Mouse (Mus musculus): ENCODE measurements around the gene Gjc1. TPM values are rescaled to one million over a fixed set of nuclear protein-coding genes. Genes with fewer than 3 reads are reported as not detected.

Gjc1 gene
- total and polyA plus RNA-seq, 3 experiments: 1.8 to 20.6 (median 12.9) TPM

Other genes starting within 250 kb of the Gjc1 start
- gene Gm11627, start 240.2 kb downstream of the Gjc1 start, total RNA-seq (2021): under 1 TPM in 1 of 2 experiments, not detected in 1; 0.52 TPM
- not detected in 2 replicates for gene Gm11627, start 240.2 kb downstream of the Gjc1 start, polyA plus RNA-seq (2012; rRNA removed)
- gene Fzd2, start 215.3 kb downstream of the Gjc1 start, total RNA-seq (2021): 1 to 10 TPM; 2.0 to 9.3 TPM
- 22.8 and 23.1 TPM in 2 replicates for gene Fzd2, start 215.3 kb downstream of the Gjc1 start, polyA plus RNA-seq (2012; rRNA removed)
- not detected for gene Meioc, start 156.0 kb downstream of the Gjc1 start, total RNA-seq (2021)
- not detected in 2 replicates for gene Meioc, start 156.0 kb downstream of the Gjc1 start, polyA plus RNA-seq (2012; rRNA removed)
- gene Ccdc43, start 121.9 kb downstream of the Gjc1 start, total RNA-seq (2021): 10 to 100 TPM; 22.9 to 32.8 TPM
- gene Ccdc43, start 121.9 kb downstream of the Gjc1 start, polyA plus RNA-seq (2012; rRNA removed): 3.3 and 3.5 TPM in 2 replicates
- 1 to 10 TPM; 2.9 to 3.4 TPM for gene Adam11, start 58.3 kb downstream of the Gjc1 start, total RNA-seq (2021)
- gene Adam11, start 58.3 kb downstream of the Gjc1 start, polyA plus RNA-seq (2012; rRNA removed): 9.2 and 11.0 TPM in 2 replicates
- 1 to 10 TPM in 1 of 2 experiments, under 1 TPM in 1; 0.66 to 2.9 TPM for gene Higd1b, start 16.1 kb upstream of the Gjc1 start, total RNA-seq (2021)
- gene Higd1b, start 16.1 kb upstream of the Gjc1 start, polyA plus RNA-seq (2012; rRNA removed): 2.0 and 2.8 TPM in 2 replicates
- gene Eftud2, start 61.3 kb upstream of the Gjc1 start, total RNA-seq (2021): 10 to 100 TPM; 71.4 to 73.5 TPM
- gene Eftud2, start 61.3 kb upstream of the Gjc1 start, polyA plus RNA-seq (2012; rRNA removed): 124 and 176 TPM in 2 replicates
- under 1 TPM; 0.32 to 0.97 TPM for gene Ccdc103, start 61.5 kb upstream of the Gjc1 start, total RNA-seq (2021)
- 0.46 and 0.81 TPM in 2 replicates for gene Ccdc103, start 61.5 kb upstream of the Gjc1 start, polyA plus RNA-seq (2012; rRNA removed)
- gene Fam187a, start 65.5 kb upstream of the Gjc1 start, total RNA-seq (2021): not detected
- gene Fam187a, start 65.5 kb upstream of the Gjc1 start, polyA plus RNA-seq (2012; rRNA removed): not detected in 2 replicates
- gene Gfap, start 81.2 kb upstream of the Gjc1 start, total RNA-seq (2021): 1 to 10 TPM in 1 of 2 experiments, under 1 TPM in 1; 0.55 to 1.5 TPM
- 0.60 and 0.72 TPM in 2 replicates for gene Gfap, start 81.2 kb upstream of the Gjc1 start, polyA plus RNA-seq (2012; rRNA removed)
- 1 to 10 TPM in 1 of 2 experiments, under 1 TPM in 1; 0.62 to 1.2 TPM for gene Kif18b, start 105.4 kb upstream of the Gjc1 start, total RNA-seq (2021)
- 1.2 and 1.4 TPM in 2 replicates for gene Kif18b, start 105.4 kb upstream of the Gjc1 start, polyA plus RNA-seq (2012; rRNA removed)
- 10 to 100 TPM; 39.4 to 69.4 TPM for gene C1ql1, start 127.0 kb upstream of the Gjc1 start, total RNA-seq (2021)
- gene C1ql1, start 127.0 kb upstream of the Gjc1 start, polyA plus RNA-seq (2012; rRNA removed): 67.7 and 112 TPM in 2 replicates
- gene Nmt1, start 208.5 kb upstream of the Gjc1 start, total RNA-seq (2021): 100 to 1,000 TPM; 106 to 112 TPM
- gene Nmt1, start 208.5 kb upstream of the Gjc1 start, polyA plus RNA-seq (2012; rRNA removed): 20.8 and 25.6 TPM in 2 replicates
- 10 to 100 TPM; 62.8 to 79.5 TPM for gene Dcakd, start 208.6 kb upstream of the Gjc1 start, total RNA-seq (2021)
- gene Dcakd, start 208.6 kb upstream of the Gjc1 start, polyA plus RNA-seq (2012; rRNA removed): 136 and 185 TPM in 2 replicates